ENCODE assay signal across 21 mouse cellular contexts in genomic region chr14:31742523-31742922, GRCm38 (mm10).
A peak's percentile ranks its signal among the peaks of the same experiment; 100 is the strongest.
DNase-seq lines count a peak whose midpoint lies in the region; ATAC-seq and TF ChIP-seq lines count a peak whose summit lies in the region.
"Had no signal": no experiment of that assay in that cellular context is flagged by ENCODE, and none has a peak within 500 bp of the region (broad histone marks: within the 10 kb centered on the region; RNA-seq: fewer than 3 reads in every experiment).

No protein-coding gene starts in this region.

- TF ChIP-seq CTCF in liver, embryonic 14.5 days (IDR thresholded peaks at IDR 0.05; ENCODE audit: low read depth), result no peak
- TF ChIP-seq CTCF in testis, adult 2 months (IDR thresholded peaks at IDR 0.05; ENCODE audit: control insufficient read depth, insufficient read depth, insufficient replicate concordance, low read depth, low read length), result no peak

- H3K4me1 ChIP-seq in liver, embryonic 14.5 days (replicated peaks; ENCODE audit: control insufficient read depth in 2 of 2, insufficient read depth in 2 of 2, low read length in 1 of 2), result no peaks in the 10 kb centered on the region
- H3K4me1 ChIP-seq in testis, adult 2 months (ENCODE audit: control insufficient read depth, insufficient read depth, low read length), result no peaks in the 10 kb centered on the region
- no peaks in the 10 kb centered on the region for H3K4me1 ChIP-seq in forebrain, embryonic 11.5 days (replicated peaks; ENCODE audit: control insufficient read depth, insufficient read depth, low read length)
- H3K4me1 ChIP-seq: embryonic facial prominence, embryonic 10.5 days; embryonic facial prominence, embryonic 12.5 days; forebrain, embryonic 12.5 days had no signal

- H3K27me3 ChIP-seq in liver, embryonic 14.5 days (ENCODE audit: control insufficient read depth, insufficient read depth, low read length), result no peaks in the 10 kb centered on the region
- no peaks in the 10 kb centered on the region for H3K27me3 ChIP-seq in testis, adult 2 months (ENCODE audit: control insufficient read depth, insufficient read depth, low read length)
- H3K27me3 ChIP-seq in forebrain, embryonic 11.5 days (ENCODE audit: control insufficient read depth, insufficient read depth, low read length), result no peaks in the 10 kb centered on the region
- H3K27me3 ChIP-seq: embryonic facial prominence, embryonic 12.5 days; forebrain, embryonic 12.5 days; Patski had no signal

- TF ChIP-seq EP300 in liver, embryonic 14.5 days (IDR thresholded peaks at IDR 0.05; ENCODE audit: low read depth), result peak; percentile 51

- no peak for TF ChIP-seq POLR2A in testis, adult 2 months (IDR thresholded peaks at IDR 0.05; ENCODE audit: control insufficient read depth, low read depth, low read length)

- H3K27ac ChIP-seq in liver, embryonic 14.5 days, result no peak overlapping the region
- H3K27ac ChIP-seq in testis, adult 2 months (ENCODE audit: control insufficient read depth, insufficient read depth, low read depth, low read length), result no peak overlapping the region
- H3K27ac ChIP-seq in forebrain, embryonic 11.5 days (ENCODE audit: low read depth, low read length), result no peak overlapping the region
- H3K27ac ChIP-seq: embryonic facial prominence, embryonic 10.5 days; embryonic facial prominence, embryonic 12.5 days; forebrain, embryonic 12.5 days had no signal

- WGBS in liver, embryonic 14.5 days (ENCODE audit: insufficient replicate concordance), result 11% methylated on average over 3 of the region's 3 CpGs
- 88% methylated on average over 3 of the region's 3 CpGs for WGBS in forebrain, embryonic 11.5 days

- no peak overlapping the region for H3K4me2 ChIP-seq in liver, embryonic 14.5 days (ENCODE audit: low read depth)
- no peak overlapping the region for H3K4me2 ChIP-seq in forebrain, embryonic 11.5 days (ENCODE audit: low read depth, low read length, severe bottlenecking)
- H3K4me2 ChIP-seq: embryonic facial prominence, embryonic 12.5 days; forebrain, embryonic 12.5 days had no signal

- no peak overlapping the region for H3K4me3 ChIP-seq in liver, embryonic 14.5 days (ENCODE audit: insufficient read depth in 1 of 2, low read depth in 2 of 2, low read length in 2 of 2)
- H3K4me3 ChIP-seq in testis, adult 2 months (ENCODE audit: control insufficient read depth, low read depth, low read length), result peak overlapping the region; percentile 38; the same call in 1 of the 2 replicates
- no peak overlapping the region for H3K4me3 ChIP-seq in forebrain, embryonic 11.5 days (ENCODE audit: low read depth, low read length)
- H3K4me3 ChIP-seq: embryonic facial prominence, embryonic 10.5 days; embryonic facial prominence, embryonic 12.5 days; forebrain, embryonic 12.5 days had no signal

- DNase-seq in liver, embryonic 14.5 days (ENCODE audit: low read depth in 3 of 3, low spot score in 3 of 3), result peak in 1 of 3 experiments; percentile 22
- no peak for DNase-seq in liver
- no peak for DNase-seq in testis, postnatal 14 days (ENCODE audit: low spot score)
- no peak for DNase-seq in forebrain, embryonic 11.5 days (ENCODE audit: low spot score)
- DNase-seq: adrenal gland, adult 8-10 months; adrenal gland, postnatal 14 days; adrenal gland, postnatal 36 days; cerebellum, adult 11-12 months; cerebellum, adult 2 months; cerebellum, adult 9-10 months; cerebellum, postnatal 10 days; cerebellum, postnatal 25 days had no signal

- no peak for ATAC-seq in liver, embryonic 14.5 days (ENCODE audit: insufficient read depth)
- ATAC-seq in megakaryocyte-erythroid progenitor cell, adult 5-6 weeks (replicated peaks; ENCODE audit: low FRiP score, low TSS enrichment, poor library complexity, severe bottlenecking), result 0 out of 2 replicates have a peak, but pooled peaks have one; percentile 41
- no peak for ATAC-seq in forebrain, embryonic 11.5 days (replicated peaks; ENCODE audit: low FRiP score)
- ATAC-seq: activated CD4-positive, CD25-positive, alpha-beta regulatory T cell, adult 4 months; forebrain, embryonic 14.5 days; forebrain, embryonic 16.5 days; Patski had no signal

- no peaks in the 10 kb centered on the region for H3K9me3 ChIP-seq in liver, embryonic 14.5 days (ENCODE audit: control insufficient read depth, low read length)
- H3K9me3 ChIP-seq in forebrain, embryonic 11.5 days (ENCODE audit: control insufficient read depth, low read length), result no peaks in the 10 kb centered on the region
- H3K9me3 ChIP-seq: embryonic facial prominence, embryonic 10.5 days; embryonic facial prominence, embryonic 12.5 days; forebrain, embryonic 12.5 days had no signal

- H3K9ac ChIP-seq in liver, embryonic 14.5 days (replicated peaks), result no peak overlapping the region
- no peak overlapping the region for H3K9ac ChIP-seq in forebrain, embryonic 11.5 days (ENCODE audit: low read length)
- H3K9ac ChIP-seq: embryonic facial prominence, embryonic 12.5 days; forebrain, embryonic 12.5 days had no signal

- H3K36me3 ChIP-seq in liver, embryonic 14.5 days (replicated peaks; ENCODE audit: control insufficient read depth, insufficient read depth, low read depth), result peaks cover 6% of the 10 kb centered on the region
- H3K36me3 ChIP-seq in testis, adult 2 months (ENCODE audit: control insufficient read depth, insufficient read depth, low read length), result peaks cover 1% of the 10 kb centered on the region
- H3K36me3 ChIP-seq in forebrain, embryonic 11.5 days (ENCODE audit: control insufficient read depth, insufficient read depth, low read length), result no peaks in the 10 kb centered on the region; the same call in 1 of the 2 replicates
